Mouse (Mus musculus) layer of hippocampus, postnatal 25 days (tissue): ENCODE measurements around the gene Lzts2. TPM values are rescaled to one million over a fixed set of nuclear protein-coding genes. Genes with fewer than 3 reads are reported as not detected.

ENCODE experiments used
- DNase-seq, 2 experiments: peaks; one replicate each; pipeline ENCODE4 v3.0.0; 2022; ENCODE audit warnings: mixed read lengths in 2 of 2, low spot score in 1 of 2; ENCODE audit errors: extremely low spot score in 1 of 2
- total RNA-seq, 2 experiments: library from RNA; stranded (reverse); gene quantifications; 2 replicates each; pipeline ENCODE4 v1.2.3; 2021

Lzts2 gene
- total RNA-seq = 10 to 100 TPM; 27.3 to 29.3 TPM

DNA sequence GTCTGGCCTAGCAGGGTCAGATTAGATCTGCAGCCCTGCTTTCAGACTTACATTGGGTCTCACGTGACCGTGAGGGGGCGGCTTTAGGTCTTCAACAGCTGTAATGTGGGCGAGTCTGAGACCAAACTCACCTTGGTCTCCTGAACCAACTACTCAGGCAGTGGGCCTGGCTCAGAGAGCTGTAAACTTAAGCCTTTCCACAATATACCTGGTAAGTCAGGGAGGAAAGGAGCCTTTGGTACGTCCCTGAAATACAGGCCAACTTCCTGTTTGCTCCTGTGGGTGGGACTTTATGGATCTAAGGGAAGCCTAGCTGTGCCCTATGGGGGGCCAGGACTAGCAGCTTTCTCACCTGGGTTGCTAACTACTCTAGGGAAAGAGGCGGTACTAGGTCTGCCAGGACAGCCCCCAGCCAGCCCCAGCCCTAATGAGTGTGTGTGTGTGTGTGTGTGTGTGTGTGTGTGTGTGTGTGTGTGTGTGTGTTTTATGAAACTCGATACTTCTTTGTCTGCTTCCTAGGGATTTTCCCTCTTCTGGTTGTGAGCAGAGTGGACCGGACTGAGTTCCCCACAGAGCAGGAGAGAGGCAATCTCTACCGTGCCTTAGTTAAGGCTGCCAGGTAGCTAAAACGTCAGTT is at the start of gene Lzts2:
TSS of gene Lzts2 (plus strand) at position 80 of the 637 bp plus-strand sequence.
- no peak for DNase-seq

DNA sequence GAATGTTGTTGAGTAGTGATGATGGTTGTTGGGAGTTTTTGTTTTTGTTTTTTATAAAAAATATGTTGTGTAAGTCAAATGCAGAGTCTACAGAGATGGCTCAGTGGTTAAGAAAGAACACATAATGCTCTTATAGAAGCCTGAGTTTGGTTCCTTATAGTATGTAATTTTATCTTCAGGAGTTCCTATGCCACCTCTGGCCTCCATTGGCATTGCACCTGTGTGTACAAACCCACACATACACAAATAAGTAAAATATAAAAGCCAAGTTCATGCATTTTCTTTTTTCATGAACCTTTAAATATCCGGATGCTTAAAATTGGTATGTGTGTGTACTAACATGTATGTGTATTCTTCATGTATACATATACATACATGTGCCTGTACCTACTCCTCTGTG is 48.2 kb upstream of the Lzts2 start:
- no peak for DNase-seq

DNA sequence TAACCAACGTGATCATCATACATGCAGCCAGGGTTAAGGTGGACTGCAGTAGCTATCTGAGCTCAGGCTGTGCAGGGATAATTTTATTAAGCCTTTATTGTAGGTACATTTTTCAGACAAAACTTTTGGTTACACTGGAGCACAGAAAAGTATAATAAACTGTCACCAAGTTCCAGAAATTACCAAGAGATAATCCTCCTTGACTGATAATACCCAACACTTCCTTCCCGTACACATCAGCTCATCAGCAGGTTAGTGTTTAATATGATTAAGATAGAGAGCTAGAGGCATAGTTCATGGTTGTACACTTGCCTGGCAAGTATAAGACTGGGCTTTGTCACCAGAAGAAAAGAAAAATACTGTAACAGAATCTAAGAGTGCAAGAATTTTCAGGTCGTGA is 45.9 kb upstream of the Lzts2 start:
- DNase-seq = no peak

DNA sequence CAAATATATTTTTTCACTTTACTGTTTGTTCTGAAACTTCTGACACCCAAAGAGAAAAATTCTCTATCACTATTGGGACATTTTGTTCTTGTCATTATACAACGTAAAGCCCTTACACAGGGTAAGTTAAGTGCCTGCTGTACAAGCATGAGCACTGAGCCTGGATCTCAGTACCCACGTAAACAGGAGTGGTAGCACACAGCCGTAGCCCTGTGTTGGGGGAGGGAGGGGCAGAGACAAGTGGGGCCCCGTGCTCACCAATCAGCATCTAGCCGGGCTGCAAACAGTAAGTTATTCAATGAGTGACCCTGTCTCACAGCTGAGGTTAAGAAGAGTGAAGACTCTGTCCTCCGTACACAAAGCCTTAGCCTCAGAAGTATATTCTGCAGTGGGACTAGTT is 37.6 kb upstream of the Lzts2 start:
- no peak for DNase-seq

DNA sequence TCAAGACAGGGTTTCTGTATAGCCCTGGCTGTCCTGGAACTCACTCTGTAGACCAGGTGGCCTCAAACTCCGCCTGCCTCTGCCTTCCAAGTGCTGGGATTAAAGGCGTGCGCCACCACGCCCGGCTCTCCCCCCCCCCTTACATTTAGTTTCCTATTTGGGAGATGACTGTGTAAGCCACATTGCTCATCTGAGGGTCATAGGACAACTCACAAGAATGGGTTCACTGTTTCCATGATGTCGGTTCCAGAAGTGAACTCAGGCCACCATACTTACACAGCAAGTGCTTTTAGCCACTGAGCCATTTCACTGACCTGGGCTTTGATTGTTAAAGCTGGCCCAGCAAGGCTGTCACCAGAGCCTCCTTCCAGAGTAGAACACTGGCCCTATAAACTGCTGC is 37.1 kb upstream of the Lzts2 start:
- DNase-seq = no peak

DNA sequence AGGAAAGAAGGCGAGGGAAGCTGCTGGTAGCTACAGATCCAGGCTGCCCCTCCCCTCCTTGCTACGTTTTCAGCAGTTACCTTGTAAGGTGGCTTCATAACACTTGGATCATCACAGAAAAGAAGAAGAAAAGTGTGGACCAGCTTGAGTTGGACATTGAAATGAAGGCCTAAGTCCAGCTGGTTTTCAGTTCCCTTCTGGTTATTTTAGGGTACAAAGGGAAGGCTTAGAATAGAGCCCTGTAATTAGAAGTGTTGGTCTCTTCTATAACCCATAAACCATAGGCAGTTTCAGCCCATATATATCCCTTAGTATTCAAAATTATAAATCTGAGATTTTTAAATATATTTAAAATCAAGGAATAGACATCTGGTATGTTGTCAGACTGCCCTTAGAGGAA is 33.4 kb upstream of the Lzts2 start:
- no peak for DNase-seq

DNA sequence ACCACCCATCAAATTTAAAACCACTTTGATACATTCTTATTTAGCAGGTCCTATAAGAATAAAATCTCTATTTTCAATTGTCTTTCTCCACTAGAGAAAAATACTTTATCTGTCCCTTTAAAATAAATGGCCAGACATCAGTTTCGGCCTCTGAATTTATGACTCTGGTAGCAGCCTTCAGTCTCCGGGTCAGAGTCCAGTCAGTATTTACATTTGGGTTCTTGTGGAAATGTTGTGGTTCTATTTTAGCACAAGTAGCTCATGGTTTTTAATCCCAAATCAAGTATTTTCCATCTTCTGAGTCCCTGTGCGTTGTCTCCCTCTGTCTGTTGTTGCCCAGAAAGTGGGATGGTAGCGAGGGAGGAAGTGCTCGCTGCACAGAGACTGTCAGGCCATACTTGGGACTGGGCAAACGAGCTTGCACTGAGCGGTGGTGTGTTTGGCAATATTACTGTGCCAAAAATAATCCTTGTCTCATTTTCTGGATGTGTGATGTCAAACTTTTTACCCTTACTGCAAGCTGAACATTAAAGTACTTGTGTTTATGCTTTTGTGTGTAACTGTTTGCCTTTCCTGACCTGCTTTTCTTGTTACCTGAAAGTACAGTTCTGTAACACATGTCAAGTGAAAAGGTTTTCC is 31.6 kb upstream of the Lzts2 start:
- no peak for DNase-seq

DNA sequence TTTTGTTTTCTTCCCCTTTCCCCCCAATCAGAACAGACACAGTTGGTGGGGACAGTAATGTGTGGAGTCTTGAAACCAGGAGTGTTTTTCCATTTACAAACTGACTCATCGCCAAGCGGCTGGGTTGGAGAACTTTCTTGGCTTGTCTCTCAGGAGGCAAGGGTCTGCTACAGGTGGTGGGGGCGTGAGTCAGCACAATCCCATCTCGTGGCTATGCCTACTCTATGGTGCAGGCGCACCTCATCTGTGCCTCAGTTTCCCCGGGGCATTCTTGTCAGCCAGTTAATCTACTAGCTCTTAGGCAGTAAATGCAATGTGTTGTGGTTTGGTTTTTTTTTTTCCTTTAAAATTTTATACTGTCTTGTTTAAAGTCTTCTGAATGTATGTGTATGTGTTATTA is 30.8 kb upstream of the Lzts2 start:
- DNase-seq = no peak

DNA sequence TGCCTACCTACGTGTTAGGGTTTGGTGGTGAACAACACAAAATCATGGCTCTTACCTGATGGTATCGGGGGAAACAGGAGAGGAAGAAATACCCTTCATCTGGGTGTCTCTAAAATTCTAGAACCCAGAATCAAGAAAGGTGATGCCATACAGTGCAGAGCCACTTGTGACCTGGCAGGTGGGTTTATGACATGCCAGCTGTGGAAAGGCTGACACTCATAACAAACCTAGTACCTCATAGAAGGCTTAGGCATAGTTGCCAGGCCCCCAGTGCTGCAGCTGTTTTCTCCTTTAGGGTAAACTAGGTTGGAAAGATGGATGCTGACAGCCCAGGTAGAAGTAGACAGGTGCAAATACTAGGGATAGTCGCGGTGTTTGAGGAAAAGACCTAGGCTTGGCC is 29.8 kb upstream of the Lzts2 start:
- DNase-seq = no peak

DNA sequence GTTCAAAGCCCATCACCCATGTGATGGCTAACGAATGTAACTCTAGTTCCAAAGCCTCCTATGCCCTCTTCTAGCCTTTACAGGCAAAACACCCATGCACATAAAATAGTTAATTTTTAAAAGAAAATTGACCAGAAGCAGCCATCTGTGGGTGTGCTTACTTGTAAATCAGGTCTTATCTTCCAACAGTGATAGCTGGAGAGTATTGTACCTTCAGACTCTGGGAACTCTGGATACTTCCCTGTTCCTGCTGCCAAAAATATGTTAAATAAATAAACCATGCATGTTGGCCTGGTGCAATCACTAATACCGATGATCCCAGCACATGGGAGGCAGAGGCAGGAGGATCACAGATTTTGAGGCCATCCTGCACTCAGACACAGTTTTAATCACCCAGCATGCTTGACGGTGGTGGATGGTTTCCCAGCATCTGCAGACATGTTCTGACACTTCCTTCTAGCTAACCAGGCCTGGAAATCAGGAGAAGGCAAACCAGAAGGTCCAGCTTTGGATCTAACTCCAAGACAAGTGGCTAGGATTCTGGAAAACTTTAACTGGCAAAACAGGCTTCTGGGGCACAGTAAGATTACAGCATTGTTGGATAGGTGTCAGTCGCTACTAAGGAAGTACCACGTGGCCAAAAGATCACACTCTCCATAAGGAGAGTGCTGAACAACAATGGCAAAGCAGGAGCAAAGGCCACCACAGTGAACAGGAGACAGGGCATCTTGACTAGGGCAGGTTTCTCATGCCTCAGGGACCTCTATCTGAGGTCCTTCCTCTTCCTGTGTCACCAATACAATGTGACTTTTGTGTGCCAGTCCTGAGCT is 28.8 kb upstream of the Lzts2 start:
- no peak for DNase-seq

DNA sequence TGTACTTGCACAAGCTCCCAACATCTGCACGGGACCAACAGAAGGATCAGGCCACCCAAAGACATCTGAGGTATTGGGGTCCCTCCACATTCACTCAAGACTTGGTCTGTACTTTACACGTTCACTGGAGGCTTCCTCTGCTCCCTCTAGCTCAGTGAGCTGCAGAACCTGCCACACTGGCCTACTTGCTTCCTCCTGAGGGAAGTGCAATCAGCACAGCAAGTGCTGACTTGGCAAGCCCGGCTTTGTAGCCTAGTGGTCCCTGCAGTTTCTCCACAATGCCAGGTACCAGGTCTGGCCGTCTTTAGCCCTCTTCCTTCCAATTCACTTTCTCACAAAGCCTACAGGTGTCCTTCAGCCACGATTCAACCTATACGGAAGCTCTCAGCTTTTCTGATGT is 27.2 kb upstream of the Lzts2 start:
- no peak for DNase-seq

DNA sequence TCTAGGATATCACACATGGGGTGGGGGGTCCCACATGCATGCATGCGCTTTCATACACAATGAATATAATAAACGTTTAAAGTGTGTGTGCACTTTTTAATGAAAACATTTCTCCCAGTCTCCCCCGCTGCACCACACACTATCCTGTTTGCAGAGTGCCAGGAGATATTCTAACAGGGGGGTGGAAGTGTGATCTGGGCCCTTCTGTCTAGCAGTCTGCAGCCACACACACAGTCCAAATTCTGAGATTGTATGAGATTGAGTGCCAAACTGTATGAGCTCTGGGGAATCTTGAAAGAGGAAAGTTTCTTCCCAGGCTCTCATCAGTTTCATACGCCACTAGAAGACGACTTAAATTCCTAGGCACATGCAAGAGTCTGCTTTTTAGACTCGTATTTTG is 26.4 kb upstream of the Lzts2 start:
- no peak for DNase-seq

DNA sequence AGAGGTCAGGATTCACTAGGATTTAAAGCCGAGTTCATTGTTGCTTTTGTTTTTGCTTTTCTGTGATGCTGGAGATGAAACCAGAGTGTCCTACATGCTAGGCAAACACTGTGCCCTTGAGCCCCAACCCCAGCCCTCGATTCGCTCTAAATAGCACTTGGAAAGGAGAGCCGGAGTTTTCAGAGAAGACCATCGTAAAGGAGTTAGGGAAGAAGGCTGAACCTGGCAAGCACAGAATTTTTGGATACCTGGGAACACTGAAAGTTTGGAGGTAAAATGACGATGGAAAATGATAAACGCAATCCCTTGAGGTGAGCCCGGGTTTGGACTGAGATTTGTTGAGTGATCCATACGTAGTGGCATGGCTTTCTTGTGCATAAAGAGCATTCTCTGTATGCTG is 25.9 kb upstream of the Lzts2 start:
- no peak for DNase-seq

DNA sequence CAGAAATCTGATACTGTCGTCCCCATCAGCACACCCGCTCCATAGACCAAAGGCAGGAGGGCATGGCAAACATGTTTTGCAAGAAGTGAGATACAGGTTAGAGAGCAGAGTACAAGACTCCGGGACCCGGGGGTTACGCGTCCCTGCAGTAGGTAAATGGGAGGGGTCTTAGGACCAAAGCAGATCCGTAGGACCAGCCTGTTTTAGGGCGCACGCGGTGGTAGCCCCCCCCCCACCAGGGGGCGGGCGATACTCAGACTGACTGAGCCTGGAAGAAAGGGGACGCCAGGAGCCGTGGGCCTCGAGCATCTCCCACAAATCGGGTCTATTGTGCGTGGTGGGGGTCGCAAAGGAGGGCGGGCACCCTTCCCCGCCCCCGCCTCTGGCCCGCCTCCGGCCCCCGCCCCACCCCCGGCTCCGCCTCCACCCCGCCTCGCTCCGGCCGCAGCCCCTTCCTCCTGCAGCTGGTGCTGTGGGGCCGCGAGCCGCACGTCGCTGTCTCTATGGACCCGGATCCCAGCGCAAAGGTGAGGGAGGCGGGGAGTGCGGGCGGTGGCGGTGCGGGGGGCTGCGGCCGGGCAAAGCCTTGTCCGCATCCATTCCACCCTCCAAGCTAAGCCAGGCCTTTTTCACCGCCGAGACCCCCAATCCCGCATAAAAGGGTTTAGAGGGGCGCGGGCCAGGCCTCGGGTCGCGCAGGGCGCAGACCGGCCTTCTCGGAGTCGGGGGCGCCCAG is 25.2 kb upstream of the Lzts2 start, which contains the start of gene Sema4g:
TSS of gene Sema4g (plus strand) at position 271 of the 736 bp plus-strand sequence.
- DNase-seq = no peak

DNA sequence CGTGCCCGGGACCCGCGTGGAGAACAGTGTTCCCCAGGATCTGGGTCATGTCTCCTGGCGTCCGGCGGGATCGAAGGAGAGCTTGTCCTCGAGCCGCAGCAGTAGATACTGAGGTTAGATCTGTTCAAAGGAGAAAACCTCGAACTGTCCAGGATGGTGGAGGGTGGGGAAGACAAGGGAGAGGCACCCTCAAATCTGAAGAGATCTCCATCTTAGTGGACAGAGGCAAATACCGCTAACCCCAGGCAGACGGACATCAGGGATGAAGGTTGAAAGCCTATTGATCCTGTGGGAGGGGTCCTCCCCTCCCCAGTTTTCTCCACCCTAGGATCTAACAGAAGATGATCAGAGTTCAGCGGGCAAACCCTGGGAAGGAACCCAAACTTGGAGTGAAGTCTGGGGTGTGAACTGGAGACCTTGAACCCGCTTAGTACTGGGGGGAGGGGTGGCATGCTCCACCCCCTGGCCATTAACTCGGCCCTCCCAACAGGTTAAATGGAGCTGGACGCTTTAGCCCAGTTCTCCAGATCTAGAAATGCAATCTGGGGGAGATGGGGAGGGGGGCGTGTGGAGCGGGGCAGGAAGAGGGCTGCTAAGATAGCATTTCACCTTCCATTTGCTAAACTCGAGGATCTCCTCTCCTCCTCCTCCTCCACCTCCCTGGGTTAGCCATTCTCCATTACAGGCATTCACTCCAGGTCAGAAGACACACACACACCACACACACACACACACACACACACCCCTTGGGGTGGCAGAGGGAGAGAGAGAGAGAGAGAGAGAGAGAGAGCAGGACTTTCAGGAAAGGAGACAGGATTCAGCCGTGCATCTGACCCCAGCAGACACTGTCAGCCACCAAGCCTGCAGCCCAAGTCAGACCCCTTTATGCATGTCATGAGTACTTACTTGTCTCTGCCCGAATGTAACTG is 24.4 kb upstream of the Lzts2 start:
- no peak for DNase-seq

DNA sequence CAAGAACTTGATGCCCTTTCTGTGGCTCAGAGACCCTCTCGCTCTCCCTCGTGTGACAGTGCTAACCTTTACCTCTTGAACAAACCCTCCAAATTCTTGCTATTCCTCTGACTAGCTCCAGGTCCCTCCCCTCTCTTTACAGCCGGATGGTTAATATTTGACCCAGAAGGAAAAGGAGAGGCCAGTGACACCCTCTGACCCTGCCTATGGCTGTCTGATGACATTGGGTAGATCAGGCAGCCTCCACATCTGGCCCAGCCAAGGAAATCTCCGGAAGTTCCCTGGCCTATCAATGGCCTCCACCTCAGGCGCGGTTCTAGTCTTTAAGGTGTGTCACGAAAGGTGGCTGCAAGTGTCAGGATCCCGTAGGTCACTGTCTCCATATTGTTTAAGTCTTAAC is 23.2 kb upstream of the Lzts2 start:
- DNase-seq = no peak

DNA sequence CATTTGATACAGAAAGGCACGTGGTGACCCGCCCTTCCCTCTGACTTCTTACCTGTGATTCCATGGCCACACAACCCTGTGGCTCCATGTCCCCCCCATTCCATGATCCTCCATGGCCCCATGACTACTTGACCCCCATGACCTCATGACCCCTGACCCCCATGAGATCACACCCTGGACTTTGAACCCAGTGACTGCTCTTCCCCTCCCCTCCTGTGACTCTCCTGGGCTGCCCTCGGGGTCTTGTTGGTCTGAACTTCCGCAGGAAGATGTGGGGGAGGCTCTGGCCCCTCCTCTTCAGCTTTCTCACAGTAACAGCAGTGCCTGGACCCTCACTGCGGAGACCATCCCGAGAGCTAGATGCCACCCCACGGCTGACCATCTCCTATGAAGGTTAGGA is 22.0 kb upstream of the Lzts2 start:
- DNase-seq = no peak

DNA sequence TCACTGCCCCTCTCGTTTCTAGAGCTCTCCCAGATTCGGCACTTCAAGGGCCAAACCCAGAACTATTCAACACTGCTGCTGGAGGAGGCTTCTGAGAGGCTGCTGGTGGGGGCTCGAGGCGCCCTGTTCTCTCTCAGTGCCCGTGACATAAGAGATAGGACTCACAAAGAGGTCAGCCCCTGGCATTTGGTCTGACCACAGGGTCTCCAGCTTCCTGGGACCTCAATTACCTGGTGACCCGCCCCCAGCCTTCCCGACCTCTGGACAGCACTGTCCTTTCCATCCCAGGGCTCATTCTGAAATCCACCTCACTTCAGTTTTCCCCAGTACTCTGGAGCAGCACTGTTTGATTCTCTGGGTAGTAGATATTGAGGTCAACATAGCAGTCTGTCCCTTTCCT is 21.5 kb upstream of the Lzts2 start:
- no peak for DNase-seq

DNA sequence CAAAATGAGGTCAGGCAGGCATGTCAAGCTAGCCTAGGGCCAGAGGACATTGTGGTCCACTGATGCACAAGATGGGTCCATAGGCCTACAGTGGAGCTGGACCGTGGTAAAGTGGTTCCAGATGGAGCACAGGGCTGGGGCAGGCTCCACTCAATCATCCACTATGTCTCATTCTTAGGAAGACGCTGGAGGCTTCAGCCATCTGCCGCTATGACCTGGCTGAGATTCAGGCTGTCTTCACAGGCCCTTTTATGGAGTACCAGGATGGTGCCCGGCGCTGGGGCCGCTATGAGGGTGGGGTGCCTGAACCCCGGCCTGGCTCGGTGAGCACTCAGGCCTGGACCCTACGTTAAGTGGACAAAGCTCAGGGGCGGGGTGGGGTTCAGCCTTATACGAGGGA is 16.4 kb upstream of the Lzts2 start:
- DNase-seq = no peak

DNA sequence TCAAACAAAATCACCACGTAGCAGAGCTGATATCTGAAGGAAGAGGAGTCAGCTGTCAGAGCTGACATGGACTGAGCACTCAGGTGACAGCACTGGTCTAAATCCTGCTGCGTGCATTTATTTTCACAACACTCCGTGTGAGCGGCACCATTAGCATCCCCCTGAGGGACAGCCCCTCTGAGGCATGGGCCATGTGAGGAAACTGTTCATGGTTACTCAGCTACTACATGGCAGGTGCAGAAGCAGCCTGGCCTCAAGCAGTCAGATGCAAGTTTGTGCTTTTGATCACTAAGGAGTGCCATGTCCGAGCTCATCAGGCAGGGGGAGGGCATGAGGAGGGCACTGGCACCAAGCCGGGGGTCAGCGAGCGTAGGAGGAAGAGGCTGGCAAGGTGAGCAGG is 14.6 kb upstream of the Lzts2 start:
- DNase-seq = no peak
